Mouse (Mus musculus): ENCODE data around the gene Myo18b. TPM values are rescaled to one million over a fixed set of nuclear protein-coding genes. Genes with fewer than 3 reads are reported as not detected.

Gene Myo18b
- polyA plus RNA-seq, 1 experiment from 2014 or later = not detected

GRCm38 (mm10) chr5:112771376-112771901, 124.7 kb downstream of the Myo18b start:
- no peak for DNase-seq (ENCODE audit: low read depth, low spot score)

GRCm38 (mm10) chr5:112769721-112770119, 126.4 kb downstream of the Myo18b start:
- no peak for DNase-seq (ENCODE audit: low read depth, low spot score)
- no peak for ATAC-seq

More at GRCm38 (mm10) chr5:112771376-112771901, 124.7 kb downstream of the Myo18b start:
- H3K27me3 ChIP-seq = no peaks in the 10 kb centered on the region
- no peak for TF ChIP-seq CTCF (IDR thresholded peaks at IDR 0.05)
- CTCF ChIA-PET = interaction anchor here (1.5 kb wide), 1 partner anchor 10 kb away, joined by 5 read pairs; no protein-coding TSS in a partner anchor
- no peak for ATAC-seq
- POLR2A ChIA-PET = no interaction called here
- in situ Hi-C loops (cut with MboI; ENCODE audit: low pct_unique_long_range_greater_than_20kb) = no loop called here

GRCm38 (mm10) chr5:112769020-112769720, 127.0 kb downstream of the Myo18b start:
- no peak for ATAC-seq
- no peak for DNase-seq (ENCODE audit: low read depth, low spot score)
- no peaks in the 10 kb centered on the region for H3K27me3 ChIP-seq
- POLR2A ChIA-PET = no interaction called here
- CTCF ChIA-PET = no interaction called here
- no peak for TF ChIP-seq CTCF (IDR thresholded peaks at IDR 0.05)
- in situ Hi-C loops (cut with MboI; ENCODE audit: low pct_unique_long_range_greater_than_20kb) = no loop called here

More at GRCm38 (mm10) chr5:112769721-112770119, 126.4 kb downstream of the Myo18b start:
- ChIA-PET CTCF (no interaction called here), POLR2A (no interaction called here)
- in situ Hi-C loops (cut with MboI; ENCODE audit: low pct_unique_long_range_greater_than_20kb) = no loop called here
- no peak for TF ChIP-seq CTCF (IDR thresholded peaks at IDR 0.05)
- no peaks in the 10 kb centered on the region for H3K27me3 ChIP-seq

- ATAC-seq (no peak), DNase-seq (ENCODE audit: low read depth, low spot score) (no peak)
- CTCF ChIA-PET = no interaction called here
- in situ Hi-C loops (cut with MboI; ENCODE audit: low pct_unique_long_range_greater_than_20kb) = no loop called here
- POLR2A ChIA-PET = no interaction called here
- no peaks in the 10 kb centered on the region for H3K27me3 ChIP-seq
- no peak for TF ChIP-seq CTCF (IDR thresholded peaks at IDR 0.05)
These were observed 127.6 kb downstream of the Myo18b start for GRCm38 (mm10) chr5:112768556-112768955.

GRCm38 (mm10) chr5:112761415-112762075, 134.6 kb downstream of the Myo18b start:
- ATAC-seq = no peak
- no peak for TF ChIP-seq CTCF (IDR thresholded peaks at IDR 0.05)
- CTCF ChIA-PET = interaction anchor here (2.1 kb wide), 1 partner anchor 9 kb away, joined by 5 read pairs; no protein-coding TSS in a partner anchor
- no peak for DNase-seq (ENCODE audit: low read depth, low spot score)
- H3K27me3 ChIP-seq = peaks cover 4% of the 10 kb centered on the region
- POLR2A ChIA-PET = no interaction called here
- in situ Hi-C loops (cut with MboI; ENCODE audit: low pct_unique_long_range_greater_than_20kb) = no loop called here

GRCm38 (mm10) chr5:112755581-112755980, 140.6 kb downstream of the Myo18b start:
- no peak for DNase-seq (ENCODE audit: low read depth, low spot score)
- in situ Hi-C loops (cut with MboI; ENCODE audit: low pct_unique_long_range_greater_than_20kb) = no loop called here
- ChIA-PET CTCF (no interaction called here), POLR2A (no interaction called here)
- TF ChIP-seq CTCF (IDR thresholded peaks at IDR 0.05) = no peak
- ATAC-seq = no peak
- H3K27me3 ChIP-seq = peaks cover 9% of the 10 kb centered on the region

GRCm38 (mm10) chr5:112749634-112750033, 146.5 kb downstream of the Myo18b start:
- CTCF ChIA-PET = no interaction called here
- ATAC-seq (no peak), DNase-seq (ENCODE audit: low read depth, low spot score) (no peak)
- H3K27me3 ChIP-seq = no peaks in the 10 kb centered on the region
- POLR2A ChIA-PET = no interaction called here
- no peak for TF ChIP-seq CTCF (IDR thresholded peaks at IDR 0.05)
- in situ Hi-C loops (cut with MboI; ENCODE audit: low pct_unique_long_range_greater_than_20kb) = no loop called here

- ChIA-PET CTCF (interaction anchor here (1.2 kb wide), 1 partner anchor 88 kb away, joined by 3 read pairs; no protein-coding TSS in a partner anchor), POLR2A (no interaction called here)
- no peak for DNase-seq (ENCODE audit: low read depth, low spot score)
- TF ChIP-seq CTCF (IDR thresholded peaks at IDR 0.05) = no peak
- no peak for ATAC-seq
- peaks cover 3% of the 10 kb centered on the region for H3K27me3 ChIP-seq
- in situ Hi-C loops (cut with MboI; ENCODE audit: low pct_unique_long_range_greater_than_20kb) = no loop called here
These were observed 148.0 kb downstream of the Myo18b start for GRCm38 (mm10) chr5:112748001-112748719.

GRCm38 (mm10) chr5:112747306-112747930, 148.7 kb downstream of the Myo18b start:
- no peak for TF ChIP-seq CTCF (IDR thresholded peaks at IDR 0.05)
- ChIA-PET POLR2A (no interaction called here), CTCF (no interaction called here)
- in situ Hi-C loops (cut with MboI; ENCODE audit: low pct_unique_long_range_greater_than_20kb) = no loop called here
- DNase-seq (ENCODE audit: low read depth, low spot score) (no peak), ATAC-seq (no peak)
- H3K27me3 ChIP-seq = peaks cover 8% of the 10 kb centered on the region

- CTCF ChIA-PET = no interaction called here
- ATAC-seq (no peak), DNase-seq (ENCODE audit: low read depth, low spot score) (no peak)
- H3K27me3 ChIP-seq = peaks cover 8% of the 10 kb centered on the region
- in situ Hi-C loops (cut with MboI; ENCODE audit: low pct_unique_long_range_greater_than_20kb) = no loop called here
- TF ChIP-seq CTCF (IDR thresholded peaks at IDR 0.05) = no peak
- POLR2A ChIA-PET = no interaction called here
These were observed 151.0 kb downstream of the Myo18b start for GRCm38 (mm10) chr5:112745176-112745575.
